Mouse (Mus musculus) hindbrain, embryonic 16.5 days (tissue): ENCODE data around the gene Zbtb9. TPM values are rescaled to one million over a fixed set of nuclear protein-coding genes. Genes with fewer than 3 reads are reported as not detected.

ENCODE experiments used
- ATAC-seq: fragments of 200-750 bp; cut with Nextera tagmentation; 2 replicates; pipeline ENCODE4 v1.8.0; 2017; ENCODE audit warnings: moderate TSS enrichment, moderate library complexity
- H3K27ac ChIP-seq: fragments of 300-500 bp; sonication (generic); 2 replicates; pipeline ENCODE4 v1.5.1; 2014; ENCODE audit warnings: low read depth, mild to moderate bottlenecking, control low read depth, low read length, moderate library complexity
- H3K27me3 ChIP-seq: fragments of 300-500 bp; sonication (generic); replicated peaks from 2 replicates; pipeline ENCODE4 v1.6.1; 2014; ENCODE audit warnings: low read length; ENCODE audit not compliant: control insufficient read depth, insufficient read depth
- H3K36me3 ChIP-seq: fragments of 300-500 bp; sonication (generic); 2 replicates; pipeline ENCODE4 v1.6.1; 2014; ENCODE audit warnings: mild to moderate bottlenecking, low read length, moderate library complexity, mixed read lengths; ENCODE audit not compliant: control insufficient read depth, insufficient read depth
- H3K4me1 ChIP-seq: fragments of 300-500 bp; sonication (generic); 2 replicates; pipeline ENCODE4 v1.6.1; 2014; ENCODE audit warnings: low read depth, low read length; ENCODE audit not compliant: control insufficient read depth, insufficient read depth
- H3K4me2 ChIP-seq: fragments of 300-500 bp; sonication (generic); 2 replicates; pipeline ENCODE4 v1.6.1; 2014; ENCODE audit warnings: mild to moderate bottlenecking, low read length, control low read depth, moderate library complexity
- H3K4me3 ChIP-seq: fragments of 300-500 bp; sonication (generic); 2 replicates; pipeline ENCODE4 v1.5.1; 2014; ENCODE audit warnings: mild to moderate bottlenecking, low read length, control low read depth, moderate library complexity
- H3K9ac ChIP-seq: fragments of 300-500 bp; sonication (generic); 2 replicates; pipeline ENCODE4 v1.6.1; 2014; ENCODE audit warnings: low read depth, mild to moderate bottlenecking, control low read depth, low read length, moderate library complexity
- H3K9me3 ChIP-seq: fragments of 300-500 bp; sonication (generic); 2 replicates; pipeline ENCODE4 v1.6.1; 2014; ENCODE audit warnings: mild to moderate bottlenecking, low read length, moderate library complexity; ENCODE audit not compliant: control insufficient read depth
- WGBS: fragments of 180-500 bp; shearing (Covaris S2); extraction: QIAGEN DNeasy Blood & Tissue Kit; methylation state at CpG from one replicate; pipeline ENCODE4 v1.1.7; 2014; 5-methylcytosine and 5-hydroxymethylcytosine counted together
- polyA plus RNA-seq: library from polyadenylated mRNA; unstranded; fragments of >200 nt; fragmentation: Nextera tagmentation; extraction: Ambion mirVana; gene quantifications from 2 replicates; pipeline ENCODE4 v1.2.1, GENCODE M21; 2015

Gene Zbtb9
- polyA plus RNA-seq, 1 experiment from 2014 or later = 13.0 TPM

DNA sequence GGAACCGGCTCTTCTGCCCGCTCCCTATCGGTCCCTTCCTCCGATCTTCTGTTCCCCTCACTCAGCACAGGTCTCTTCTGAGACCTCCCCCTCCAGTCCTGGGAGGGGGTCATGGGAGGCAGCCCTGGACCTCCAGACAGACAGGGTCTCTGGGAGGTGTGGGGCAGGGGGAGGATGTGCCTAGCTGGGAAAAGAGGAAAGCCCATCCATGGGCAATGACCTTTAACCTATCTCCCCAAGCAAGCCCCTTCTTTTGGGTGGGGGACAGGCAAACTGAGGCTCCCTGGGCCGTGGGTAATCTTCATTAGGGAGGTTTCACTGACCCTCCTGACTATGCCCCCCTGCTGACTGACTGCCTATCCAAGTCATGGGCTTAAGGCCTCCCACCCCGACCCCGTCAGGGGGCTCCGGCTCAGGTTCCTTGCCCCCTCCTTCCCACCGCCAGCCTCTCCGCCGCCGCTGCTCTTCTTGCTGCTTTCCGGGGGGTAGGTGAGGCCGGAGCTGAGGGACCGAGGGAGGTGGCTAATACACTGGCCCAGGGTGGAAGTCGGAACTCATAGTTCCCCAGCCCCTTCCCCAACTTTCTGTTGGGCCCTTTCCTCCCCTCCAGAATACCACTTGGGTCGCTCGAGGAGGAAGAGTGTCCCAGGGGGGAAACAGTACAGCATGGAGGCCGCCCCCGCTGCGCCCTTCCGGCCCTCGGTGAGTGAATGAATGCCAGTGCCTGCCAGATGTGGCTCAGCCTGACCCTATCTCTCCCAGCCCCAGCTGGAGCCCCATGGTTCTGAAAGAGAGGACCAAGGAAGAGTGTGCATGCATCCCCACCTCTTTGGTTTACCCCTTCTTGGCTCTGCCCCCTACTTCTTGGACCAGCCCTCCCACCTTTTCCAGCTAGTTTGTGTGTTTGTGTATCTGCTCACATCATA lies 20.8 kb upstream of the Zbtb9 start:
- H3K9ac ChIP-seq = peak overlapping the region; percentile 64
- WGBS = 5% methylated on average over 22 of the region's 23 CpGs
- H3K4me1 ChIP-seq = peaks cover 52% of the 10 kb centered on the region
- H3K27ac ChIP-seq = peak overlapping the region; percentile 1; the same call in 1 of the 2 replicates
- no peaks in the 10 kb centered on the region for H3K9me3 ChIP-seq
- H3K4me3 ChIP-seq = peak overlapping the region; percentile 30
- peak; percentile 24; the same call in 1 of the 2 replicates for ATAC-seq
- H3K4me2 ChIP-seq = peak overlapping the region; percentile 85
- no peaks in the 10 kb centered on the region for H3K27me3 ChIP-seq
- H3K36me3 ChIP-seq = peaks cover 15% of the 10 kb centered on the region

DNA sequence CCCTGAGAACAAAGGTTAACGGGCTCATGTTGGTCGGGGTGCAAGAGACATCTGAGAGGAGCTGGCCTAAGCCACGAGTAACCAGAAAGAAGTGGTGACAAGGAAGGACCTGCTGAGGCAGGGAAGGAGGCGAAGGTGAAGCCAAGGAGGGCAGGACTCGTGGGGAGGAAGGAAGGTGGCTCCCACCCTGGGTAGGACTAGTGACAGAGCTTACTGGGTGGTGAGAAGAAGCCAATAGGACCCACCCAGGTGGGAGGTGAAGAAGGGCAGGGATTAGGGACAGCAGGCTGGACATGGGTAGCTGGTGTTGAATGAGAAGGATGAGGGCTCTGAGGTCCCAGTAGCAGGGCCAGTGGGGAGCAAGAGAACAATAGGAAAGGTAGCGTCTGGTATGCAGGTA lies 19.8 kb upstream of the Zbtb9 start:
- no peak overlapping the region; the same call in 1 of the 2 replicates for H3K4me3 ChIP-seq
- H3K4me2 ChIP-seq = peak overlapping the region; percentile 85
- H3K9me3 ChIP-seq = no peaks in the 10 kb centered on the region
- 25% methylated on average over 6 of the region's 6 CpGs for WGBS
- no peak overlapping the region for H3K27ac ChIP-seq
- peak overlapping the region; percentile 47 for H3K9ac ChIP-seq
- peaks cover 23% of the 10 kb centered on the region for H3K36me3 ChIP-seq
- ATAC-seq = no peak
- peaks cover 46% of the 10 kb centered on the region for H3K4me1 ChIP-seq
- no peaks in the 10 kb centered on the region for H3K27me3 ChIP-seq

DNA sequence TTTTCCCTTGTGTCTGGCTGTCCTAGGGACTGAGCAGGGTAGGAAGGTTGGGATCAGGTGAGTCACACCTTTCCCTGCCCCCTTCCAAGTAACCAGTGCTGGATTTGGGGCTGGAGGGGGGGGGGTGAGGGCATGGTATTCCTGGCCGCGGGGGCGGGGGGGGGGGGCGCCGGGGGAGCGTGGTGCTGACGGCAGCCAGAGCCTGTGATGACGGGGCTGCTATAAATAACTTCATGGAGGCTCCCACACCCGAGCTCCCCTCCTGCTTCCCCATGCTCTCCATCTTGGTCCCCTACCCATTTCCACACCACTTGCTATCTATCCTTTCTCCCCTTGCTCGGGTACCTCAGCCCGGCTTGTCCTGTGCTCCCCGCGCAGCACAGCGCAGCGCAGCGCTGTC lies 19.2 kb upstream of the Zbtb9 start:
- H3K4me3 ChIP-seq = no peak overlapping the region
- H3K27ac ChIP-seq = no peak overlapping the region
- 17% methylated on average over 12 of the region's 16 CpGs for WGBS
- no peak overlapping the region for H3K9ac ChIP-seq
- H3K27me3 ChIP-seq = no peaks in the 10 kb centered on the region
- no peaks in the 10 kb centered on the region for H3K9me3 ChIP-seq
- ATAC-seq = no peak
- H3K4me2 ChIP-seq = peak overlapping the region; percentile 85
- peaks cover 28% of the 10 kb centered on the region for H3K36me3 ChIP-seq
- peaks cover 46% of the 10 kb centered on the region for H3K4me1 ChIP-seq

DNA sequence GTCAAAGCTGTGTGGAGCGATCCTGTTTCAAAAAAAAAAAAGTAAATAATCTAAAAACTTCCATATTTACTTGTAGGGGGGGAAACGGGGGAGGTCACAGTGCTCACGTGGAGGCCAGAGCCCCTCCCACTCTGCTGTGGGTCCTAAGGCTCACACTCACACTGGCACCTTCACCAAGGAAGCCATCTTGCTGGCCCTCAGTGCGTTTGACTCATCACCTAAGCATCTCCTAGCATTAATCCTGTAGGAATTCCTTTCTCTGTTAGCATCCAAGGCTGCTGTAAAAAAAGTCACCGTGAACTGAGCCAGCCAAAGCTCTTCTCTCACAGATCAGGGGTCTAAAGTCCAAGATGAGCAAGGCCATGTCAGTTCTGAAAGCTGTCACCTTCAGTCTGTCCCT lies 16.7 kb upstream of the Zbtb9 start:
- Histone ChIP-seq H3K4me3 (no peak overlapping the region), H3K9ac (no peak overlapping the region), H3K36me3 (peaks cover 41% of the 10 kb centered on the region), H3K9me3 (no peaks in the 10 kb centered on the region), H3K27me3 (no peaks in the 10 kb centered on the region), H3K4me1 (peaks cover 25% of the 10 kb centered on the region), H3K27ac (no peak overlapping the region), H3K4me2 (no peak overlapping the region)
- ATAC-seq = no peak
- WGBS = 85% methylated on average over 5 of the region's 5 CpGs

DNA sequence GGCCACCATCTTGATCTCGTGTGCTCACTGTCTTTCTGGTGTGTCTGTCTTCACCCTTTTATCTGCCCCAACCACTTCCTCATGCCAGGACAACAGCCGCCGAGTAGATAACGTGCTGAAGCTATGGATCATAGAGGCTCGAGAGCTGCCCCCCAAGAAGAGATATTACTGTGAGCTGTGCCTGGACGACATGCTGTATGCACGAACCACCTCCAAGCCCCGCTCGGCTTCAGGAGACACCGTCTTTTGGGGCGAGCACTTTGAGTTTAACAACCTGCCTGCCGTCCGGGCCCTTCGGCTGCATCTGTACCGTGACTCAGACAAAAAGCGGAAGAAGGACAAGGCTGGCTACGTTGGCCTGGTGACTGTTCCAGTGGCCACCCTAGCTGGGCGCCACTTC lies 16.1 kb upstream of the Zbtb9 start:
- peaks cover 47% of the 10 kb centered on the region for H3K36me3 ChIP-seq
- H3K27me3 ChIP-seq = no peaks in the 10 kb centered on the region
- H3K4me1 ChIP-seq = peaks cover 20% of the 10 kb centered on the region
- no peak overlapping the region for H3K27ac ChIP-seq
- no peaks in the 10 kb centered on the region for H3K9me3 ChIP-seq
- H3K4me2 ChIP-seq = no peak overlapping the region
- WGBS = 95% methylated on average over 18 of the region's 18 CpGs
- no peak overlapping the region for H3K9ac ChIP-seq
- no peak overlapping the region for H3K4me3 ChIP-seq
- no peak for ATAC-seq

DNA sequence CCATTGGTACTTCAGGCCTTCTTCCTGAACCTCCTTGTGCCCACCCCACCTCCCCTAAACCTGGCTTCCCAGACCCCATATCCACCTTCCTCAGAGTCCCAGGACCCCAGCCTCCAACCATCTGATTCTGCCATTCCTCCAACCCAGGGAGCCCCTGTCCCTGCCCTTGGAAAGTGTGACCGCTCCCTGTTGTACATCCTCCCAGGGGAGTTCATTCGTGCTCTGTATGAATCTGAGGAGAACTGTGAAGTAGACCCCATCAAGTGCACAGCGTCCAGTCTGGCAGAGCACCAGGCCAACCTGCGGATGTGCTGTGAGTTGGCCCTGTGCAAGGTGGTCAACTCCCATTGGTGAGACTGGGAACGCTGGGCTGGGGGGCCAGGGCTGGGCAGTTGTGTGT lies 15.1 kb upstream of the Zbtb9 start:
- WGBS = 92% methylated on average over 5 of the region's 5 CpGs
- no peaks in the 10 kb centered on the region for H3K9me3 ChIP-seq

DNA sequence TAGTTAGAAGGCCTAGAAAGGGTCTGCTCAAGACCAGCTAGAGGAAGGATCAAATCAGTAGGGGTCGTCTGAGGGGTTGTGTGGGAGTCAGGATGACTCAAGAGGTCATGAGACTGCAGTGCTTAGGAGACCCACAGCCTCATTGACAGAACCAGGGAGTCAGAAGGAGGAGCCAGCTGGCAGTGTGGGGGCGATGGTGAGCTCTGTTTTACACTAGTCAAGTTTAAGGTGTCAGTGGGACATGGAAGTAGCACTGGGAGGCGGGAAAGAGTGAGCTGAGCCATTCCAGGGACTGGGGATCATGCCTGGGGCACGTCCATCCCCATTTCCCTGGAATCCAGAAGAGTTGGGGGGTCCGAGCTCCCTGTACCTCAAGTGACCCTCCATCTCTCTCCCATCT lies 14.1 kb upstream of the Zbtb9 start:
- Histone ChIP-seq H3K9me3 (no peaks in the 10 kb centered on the region), H3K4me3 (no peak overlapping the region), H3K9ac (no peak overlapping the region), H3K4me1 (peaks cover 1% of the 10 kb centered on the region; the same call in 1 of the 2 replicates), H3K27ac (no peak overlapping the region), H3K27me3 (no peaks in the 10 kb centered on the region), H3K36me3 (peaks cover 60% of the 10 kb centered on the region), H3K4me2 (no peak overlapping the region)
- ATAC-seq = no peak
- WGBS = 76% methylated on average over 4 of the region's 5 CpGs

More for the DNA sequence above, 15.1 kb upstream of the Zbtb9 start:
- H3K27me3 ChIP-seq = no peaks in the 10 kb centered on the region
- peaks cover 11% of the 10 kb centered on the region for H3K4me1 ChIP-seq
- no peak overlapping the region for H3K27ac ChIP-seq
- H3K4me3 ChIP-seq = no peak overlapping the region
- peaks cover 57% of the 10 kb centered on the region for H3K36me3 ChIP-seq
- no peak overlapping the region for H3K4me2 ChIP-seq
- H3K9ac ChIP-seq = no peak overlapping the region
- ATAC-seq = no peak

DNA sequence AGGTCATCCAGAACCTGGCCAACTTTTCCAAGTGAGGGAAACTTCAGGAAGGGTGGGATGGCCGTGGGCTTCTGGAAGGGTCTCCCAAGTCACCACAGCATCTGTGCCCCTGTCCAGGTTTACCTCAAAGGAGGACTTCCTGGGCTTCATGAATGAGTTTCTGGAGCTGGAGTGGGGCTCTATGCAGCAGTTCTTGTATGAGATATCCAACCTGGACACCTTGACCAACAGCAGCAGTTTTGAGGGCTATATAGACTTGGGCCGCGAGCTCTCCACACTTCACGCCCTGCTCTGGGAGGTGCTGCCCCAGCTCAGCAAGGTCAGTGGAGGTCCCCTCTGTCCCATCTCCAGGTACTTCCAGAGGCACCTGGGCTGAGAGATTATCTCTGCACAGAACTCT lies 13.2 kb upstream of the Zbtb9 start:
- Histone ChIP-seq H3K4me2 (no peak overlapping the region), H3K36me3 (peaks cover 63% of the 10 kb centered on the region), H3K9ac (no peak overlapping the region), H3K4me1 (no peaks in the 10 kb centered on the region), H3K27ac (no peak overlapping the region), H3K27me3 (no peaks in the 10 kb centered on the region), H3K9me3 (no peaks in the 10 kb centered on the region), H3K4me3 (no peak overlapping the region)
- ATAC-seq = no peak
- 97% methylated on average over 4 of the region's 4 CpGs for WGBS

DNA sequence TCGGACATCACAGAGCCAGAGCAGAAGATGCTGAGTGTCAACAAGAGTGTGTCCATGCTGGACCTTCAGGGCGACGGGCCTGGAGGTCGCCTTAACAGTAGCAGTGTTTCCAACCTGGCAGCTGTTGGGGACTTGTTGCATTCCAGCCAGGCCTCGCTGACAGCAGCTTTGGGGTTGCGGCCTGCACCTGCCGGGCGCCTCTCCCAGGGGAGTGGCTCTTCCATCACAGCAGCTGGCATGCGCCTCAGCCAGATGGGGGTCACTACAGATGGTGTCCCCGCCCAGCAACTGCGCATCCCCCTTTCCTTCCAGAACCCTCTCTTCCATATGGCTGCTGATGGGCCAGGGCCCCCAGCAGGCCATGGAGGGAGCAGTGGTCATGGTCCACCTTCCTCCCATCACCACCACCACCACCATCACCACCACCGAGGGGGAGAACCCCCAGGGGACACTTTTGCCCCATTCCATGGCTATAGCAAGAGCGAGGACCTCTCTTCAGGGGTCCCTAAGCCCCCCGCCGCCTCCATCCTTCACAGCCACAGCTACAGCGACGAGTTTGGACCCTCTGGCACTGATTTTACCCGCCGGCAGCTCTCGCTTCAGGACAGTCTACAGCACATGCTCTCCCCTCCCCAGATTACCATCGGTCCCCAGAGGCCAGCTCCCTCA lies 11.3 kb upstream of the Zbtb9 start:
- 88% methylated on average over 21 of the region's 21 CpGs for WGBS
- ATAC-seq = no peak
- Histone ChIP-seq H3K4me1 (no peaks in the 10 kb centered on the region), H3K27ac (no peak overlapping the region), H3K27me3 (no peaks in the 10 kb centered on the region), H3K9me3 (no peaks in the 10 kb centered on the region), H3K4me2 (no peak overlapping the region), H3K4me3 (no peak overlapping the region), H3K9ac (no peak overlapping the region), H3K36me3 (peaks cover 67% of the 10 kb centered on the region)
